Mouse (Mus musculus) embryo, embryonic 11 days (tissue): ENCODE measurements around the gene Dyrk1a.

Experiments used
- DNase-seq: peaks from one replicate; pipeline ENCODE4 v3.0.0-alpha.2; 2015

The Dyrk1a gene

GRCm38 (mm10) chr16:94559782-94560181 lies 10.0 kb upstream of the Dyrk1a start:
- no peak for DNase-seq

- no peak for DNase-seq
Measured at GRCm38 (mm10) chr16:94560618-94561017, 9.2 kb upstream of the Dyrk1a start.

GRCm38 (mm10) chr16:94566124-94566523 lies 3.7 kb upstream of the Dyrk1a start:
- no peak for DNase-seq

GRCm38 (mm10) chr16:94566834-94567585 lies 2.8 kb upstream of the Dyrk1a start:
- no peak for DNase-seq

- DNase-seq: no peak
Measured at GRCm38 (mm10) chr16:94567751-94568150, 2.1 kb upstream of the Dyrk1a start.

GRCm38 (mm10) chr16:94568335-94569228 lies 1.2 kb upstream of the Dyrk1a start:
- peak; percentile 94 for DNase-seq

GRCm38 (mm10) chr16:94570361-94571041 lies 691 bp downstream of the Dyrk1a start:
- peak; percentile 57 for DNase-seq

GRCm38 (mm10) chr16:94571111-94571993 lies 1.5 kb downstream of the Dyrk1a start:
- no peak for DNase-seq

- no peak for DNase-seq
Measured at GRCm38 (mm10) chr16:94572422-94572821, 2.6 kb downstream of the Dyrk1a start.

- no peak for DNase-seq
Measured at GRCm38 (mm10) chr16:94574025-94574717, 4.4 kb downstream of the Dyrk1a start.

GRCm38 (mm10) chr16:94574718-94575094 lies 4.9 kb downstream of the Dyrk1a start:
- no peak for DNase-seq

- DNase-seq: no peak
Measured at GRCm38 (mm10) chr16:94575757-94576156, 5.9 kb downstream of the Dyrk1a start.

GRCm38 (mm10) chr16:94579348-94579747 lies 9.5 kb downstream of the Dyrk1a start:
- DNase-seq: no peak

- DNase-seq: no peak
Measured at GRCm38 (mm10) chr16:94580844-94581405, 11.1 kb downstream of the Dyrk1a start.

GRCm38 (mm10) chr16:94586349-94586990 lies 16.7 kb downstream of the Dyrk1a start:
- DNase-seq: no peak

- no peak for DNase-seq
Measured at GRCm38 (mm10) chr16:94587461-94587860, 17.7 kb downstream of the Dyrk1a start.

GRCm38 (mm10) chr16:94588171-94588570 lies 18.4 kb downstream of the Dyrk1a start:
- no peak for DNase-seq

GRCm38 (mm10) chr16:94588974-94589373 lies 19.2 kb downstream of the Dyrk1a start:
- DNase-seq: no peak

- no peak for DNase-seq
Measured at GRCm38 (mm10) chr16:94589648-94590047, 19.8 kb downstream of the Dyrk1a start.

GRCm38 (mm10) chr16:94590214-94590613 lies 20.4 kb downstream of the Dyrk1a start:
- DNase-seq: no peak

GRCm38 (mm10) chr16:94590977-94591376 lies 21.2 kb downstream of the Dyrk1a start:
- DNase-seq: no peak
